Mouse (Mus musculus): ENCODE results near the gene Erh.

- TF ChIP-seq POLR2A (IDR thresholded peaks at IDR 0.05; ENCODE audit: control insufficient read depth, extremely low read depth, insufficient read depth, low read length, poor library complexity), result no peak
- TF ChIP-seq CTCF (IDR thresholded peaks at IDR 0.05; ENCODE audit: borderline replicate concordance, control insufficient read depth, extremely low read depth, insufficient read depth, low read length, poor library complexity), result no peak
Observed at GRCm38 (mm10) chr12:80684316-80684715, 40.2 kb upstream of the Erh start.

Data from thymus, adult 2 months (tissue).